Mouse (Mus musculus): ENCODE measurements at regions not wholly inside any gene's neighbourhood (a gene's known extent, or its start where the extent isn't known, plus 50 kb on each side); places are given as distances from the start of the nearest gene placed in this dataset.

DNA sequence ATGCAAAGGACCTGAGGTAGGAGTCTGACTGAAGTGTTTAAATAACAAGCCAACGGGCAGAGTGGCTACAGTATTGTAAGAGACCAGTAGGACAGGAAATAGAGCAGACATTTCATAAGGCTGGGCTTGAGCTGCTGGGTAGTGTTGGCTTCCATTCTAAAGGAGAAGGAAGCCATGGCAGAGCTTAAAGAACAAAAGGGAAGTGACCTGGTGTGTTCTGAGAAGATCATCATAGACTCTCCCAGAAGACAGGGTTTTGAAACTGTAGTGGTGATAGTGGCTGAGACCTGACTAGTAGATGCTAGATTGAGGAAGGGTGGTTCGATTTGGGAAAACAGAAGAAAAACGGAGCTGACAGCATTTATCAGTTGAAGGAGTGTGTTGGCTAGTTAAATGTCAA lies 514.1 kb upstream of the Zfp462 start:
- no peak for DNase-seq (ENCODE audit: low spot score)

DNA sequence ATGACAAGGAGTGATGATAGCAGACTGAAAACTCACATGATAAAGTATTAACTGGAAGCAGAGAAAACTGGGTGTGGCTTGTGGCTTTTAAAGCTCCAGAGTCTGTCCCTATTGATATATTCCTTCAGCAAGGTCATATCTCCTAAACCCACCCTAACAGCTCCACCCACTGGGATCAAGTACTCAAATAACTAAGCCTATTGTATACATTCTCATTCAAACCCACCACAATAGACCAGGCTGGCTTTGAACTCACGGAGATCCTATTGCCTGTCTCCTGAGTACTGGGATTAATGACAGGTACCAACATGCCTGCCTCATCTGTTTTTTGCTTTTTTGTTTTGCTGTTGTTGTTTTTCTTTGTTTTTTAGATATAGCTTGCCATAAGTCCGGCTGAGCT lies 484.3 kb upstream of the Zfp462 start:
- no peak for DNase-seq (ENCODE audit: low spot score)

DNA sequence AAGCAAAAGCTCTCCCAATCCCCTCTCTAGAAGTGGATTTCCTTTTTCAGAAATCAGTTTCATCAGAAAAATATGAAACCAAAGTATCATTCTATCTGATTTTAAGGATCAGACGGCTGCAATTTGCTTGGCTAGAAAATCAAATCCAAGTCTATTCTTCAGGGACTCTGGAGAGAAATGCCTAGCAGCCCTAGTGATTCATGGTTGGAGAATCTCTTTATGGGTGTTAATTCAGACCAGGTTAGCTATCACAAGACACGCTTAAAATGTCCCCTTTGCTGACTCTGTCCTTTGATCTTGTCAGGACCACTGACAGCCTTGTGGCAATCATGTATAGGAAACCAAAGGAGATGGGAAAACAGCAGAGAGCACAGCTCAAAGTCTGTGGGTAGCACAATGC lies 475.7 kb upstream of the Zfp462 start:
- DNase-seq (ENCODE audit: low spot score): no peak

DNA sequence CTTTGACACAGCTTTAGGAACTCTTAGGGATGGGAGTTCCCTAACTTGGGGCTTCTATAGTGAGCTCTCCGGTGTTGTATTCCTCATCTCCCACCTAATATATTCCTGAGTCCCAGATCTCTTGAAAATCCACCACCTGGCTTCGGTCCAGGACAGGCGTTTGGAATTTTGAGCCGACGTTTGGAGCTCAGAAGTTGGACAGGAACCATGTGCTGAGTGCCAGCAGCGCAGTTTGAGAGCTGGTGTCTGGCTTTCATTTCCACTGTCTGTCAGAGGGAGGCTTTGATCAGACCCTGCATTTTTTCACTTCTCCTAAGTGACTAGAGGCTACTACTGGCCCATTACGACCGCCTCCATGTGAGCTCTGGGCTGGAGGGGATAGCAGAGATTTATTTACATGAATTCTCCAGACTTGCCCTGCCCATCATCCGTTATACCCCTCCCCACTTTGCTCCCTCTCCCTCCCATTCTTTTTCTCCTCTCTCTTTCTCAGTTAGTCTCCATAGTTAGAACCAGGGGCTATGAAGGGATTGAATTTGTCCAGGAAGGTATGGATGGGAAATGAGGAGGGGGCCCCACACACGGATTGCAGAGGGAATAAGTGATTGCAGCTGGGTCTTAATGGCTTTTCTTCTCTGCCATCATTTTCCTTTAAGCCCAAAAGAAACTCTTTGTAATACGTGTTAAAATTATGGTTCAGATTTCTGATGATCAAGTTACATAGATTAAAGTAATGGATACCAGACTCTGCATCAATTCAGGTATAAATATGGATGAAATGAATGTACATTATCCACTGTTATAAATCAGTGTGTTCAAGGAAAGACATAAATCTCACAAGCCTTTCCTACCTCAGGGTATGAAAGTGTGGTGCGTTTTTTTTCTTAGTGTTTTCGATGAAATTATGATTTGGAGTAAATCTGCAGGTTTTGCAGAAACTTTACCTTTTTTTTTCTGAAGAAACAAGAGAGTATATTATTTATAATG lies 474.5 kb upstream of the Zfp462 start:
- DNase-seq (ENCODE audit: low spot score): no peak

DNA sequence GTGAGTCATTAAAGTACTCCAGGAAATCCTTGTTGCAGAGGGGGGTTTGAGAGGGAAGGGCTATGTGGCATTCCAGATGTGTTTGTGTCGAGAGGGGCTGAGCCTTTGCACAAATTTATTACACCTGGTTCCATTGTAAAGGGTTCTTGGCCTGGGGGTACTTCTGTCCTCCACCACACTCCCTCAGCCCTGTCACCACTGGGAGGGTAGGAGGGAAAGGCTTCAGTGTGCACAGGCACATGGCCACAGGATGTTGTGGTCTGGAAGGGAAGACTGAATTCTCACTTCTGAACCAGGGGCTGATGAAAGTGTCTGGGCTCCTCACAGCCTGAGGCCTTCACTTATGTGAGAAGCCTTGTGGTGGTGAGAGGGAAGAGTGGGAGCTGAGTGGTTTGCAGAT lies 473.8 kb upstream of the Zfp462 start:
- no peak for DNase-seq (ENCODE audit: low spot score)

DNA sequence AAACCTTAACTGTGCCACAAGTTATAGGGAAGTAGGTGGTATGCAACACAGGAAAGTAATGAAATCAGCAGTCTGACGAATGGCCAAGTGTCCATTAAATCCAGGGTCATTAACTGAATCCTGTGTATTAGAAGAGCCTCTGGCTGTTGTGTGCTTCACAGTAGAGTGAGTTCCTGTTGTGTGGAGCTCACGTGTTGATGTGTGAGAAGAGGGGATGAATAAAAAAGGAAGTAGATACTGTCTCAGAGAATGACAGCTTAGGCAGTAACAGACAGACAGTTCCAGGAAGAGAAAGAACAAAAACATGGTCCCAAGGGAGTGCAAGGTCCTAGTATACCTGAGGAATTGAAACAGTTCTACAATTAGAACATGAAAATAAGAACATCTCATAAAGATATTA lies 463.1 kb upstream of the Zfp462 start:
- DNase-seq (ENCODE audit: low spot score): no peak

DNA sequence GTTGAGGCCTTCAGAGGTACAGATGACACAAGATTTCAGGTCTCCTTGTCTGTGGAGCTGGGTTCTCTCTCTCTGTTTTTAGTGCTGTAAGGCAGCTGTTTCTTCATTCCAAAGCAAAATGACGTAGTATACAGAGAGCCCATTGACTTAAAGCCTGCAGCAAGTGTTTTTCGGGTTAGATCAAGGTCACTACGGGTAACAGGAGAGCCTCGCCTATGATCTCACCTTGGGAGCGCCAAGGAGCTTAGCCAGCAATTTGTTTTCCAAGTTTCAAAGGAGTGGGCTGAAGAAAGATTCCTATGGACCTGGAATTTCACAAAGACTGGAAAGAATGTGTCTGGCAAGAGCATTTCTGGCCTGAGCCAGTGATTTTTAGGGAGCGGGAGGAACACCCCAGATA lies 451.8 kb upstream of the Zfp462 start:
- no peak for DNase-seq (ENCODE audit: low spot score)

DNA sequence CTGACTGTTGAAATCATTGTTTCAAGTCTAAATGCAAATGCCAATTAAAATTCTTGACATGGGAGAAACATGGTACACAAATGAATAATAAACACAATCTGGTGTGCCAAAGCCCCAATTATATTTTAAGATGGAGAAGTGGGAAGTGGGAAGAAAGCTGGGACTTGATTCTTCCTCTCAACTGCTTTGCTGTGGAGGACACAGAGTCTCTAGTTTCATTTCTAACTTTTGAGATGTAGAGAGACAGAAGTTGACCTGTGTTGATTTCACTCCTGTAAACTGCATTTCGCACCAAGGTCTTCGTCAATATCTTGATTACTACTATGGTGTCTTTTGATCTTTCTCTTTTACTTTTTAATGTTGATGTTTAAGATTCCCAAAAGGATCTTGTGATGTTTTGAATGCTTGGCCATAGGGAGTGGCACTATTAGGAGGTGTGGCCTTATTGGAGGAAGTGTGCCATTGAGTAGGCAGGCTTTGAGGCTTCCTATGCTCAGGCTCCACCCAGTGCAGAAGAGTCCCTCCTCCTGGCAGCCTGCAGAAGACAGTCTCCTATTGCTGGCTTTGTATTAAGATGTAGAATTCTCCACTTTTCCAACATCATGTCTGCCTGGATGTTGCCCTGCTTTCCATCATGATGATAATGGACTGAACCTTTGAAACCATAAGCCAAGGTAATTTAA lies 447.4 kb upstream of the Zfp462 start:
- no peak for DNase-seq (ENCODE audit: low spot score)

DNA sequence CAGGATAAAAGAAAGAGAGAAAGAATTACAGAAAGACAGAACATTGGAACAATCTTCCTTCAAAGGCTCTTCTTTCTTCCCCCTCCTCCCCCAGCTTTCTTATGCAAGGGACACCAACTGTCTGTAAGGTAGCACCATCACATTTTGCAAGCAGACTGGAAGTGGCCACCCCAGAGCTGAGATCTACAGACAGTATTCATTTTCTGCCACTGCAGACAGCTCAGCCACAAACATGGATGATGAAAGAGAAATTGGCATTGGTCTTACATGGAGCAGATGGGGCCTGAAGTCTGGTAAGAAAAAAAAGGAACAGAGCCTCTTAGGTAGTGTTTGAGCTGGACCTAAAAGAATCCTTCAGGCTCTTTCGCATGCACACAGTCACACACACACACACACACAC lies 428.9 kb upstream of the Zfp462 start:
- no peak for DNase-seq (ENCODE audit: low spot score)

DNA sequence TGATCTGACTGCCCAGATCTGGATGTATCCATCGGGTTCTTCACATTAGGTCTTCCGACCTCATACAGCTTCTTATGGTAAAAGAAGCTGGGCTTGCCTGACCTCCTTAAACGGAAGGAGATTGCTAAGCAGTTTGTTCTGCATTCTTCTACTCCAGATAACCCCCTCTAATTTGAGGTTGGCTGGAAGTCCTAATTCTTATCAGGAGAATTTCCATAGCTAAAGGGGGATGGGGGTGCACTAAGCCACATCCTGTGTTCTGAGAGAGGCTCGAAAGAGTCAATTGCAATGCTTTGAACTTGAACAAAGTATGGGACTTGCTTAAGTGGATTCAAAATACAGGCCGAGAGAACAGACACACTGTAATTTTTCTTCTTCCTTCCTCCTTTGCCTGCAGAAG lies 421.6 kb upstream of the Zfp462 start:
- no peak for DNase-seq (ENCODE audit: low spot score)

DNA sequence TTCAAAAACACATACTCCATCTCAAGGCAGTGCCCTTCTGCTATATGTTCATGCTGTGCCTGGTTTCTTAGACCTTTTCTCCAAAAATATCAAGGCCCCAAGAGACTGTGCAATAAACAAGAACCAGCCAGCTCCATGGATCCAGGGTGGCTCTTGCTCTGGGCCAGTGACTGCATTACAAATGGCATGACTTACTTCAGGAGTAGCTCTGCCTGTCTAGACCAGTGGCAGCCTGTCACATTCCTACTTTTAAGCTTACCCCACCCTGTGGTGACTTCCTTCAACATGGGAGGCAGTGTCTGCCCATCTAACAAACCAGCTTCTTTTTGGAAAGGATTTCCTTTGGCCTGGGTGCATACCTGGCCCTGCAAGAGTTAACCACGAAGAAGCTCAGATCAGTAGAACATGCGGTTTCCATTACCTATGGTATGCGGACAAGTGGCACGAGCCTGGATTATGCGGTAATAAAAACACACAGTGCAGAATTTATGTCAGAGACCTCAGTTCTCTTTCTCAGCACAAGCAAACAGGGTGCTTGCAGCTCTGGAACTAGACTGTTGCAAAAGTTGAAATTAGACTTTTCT lies 418.8 kb upstream of the Zfp462 start:
- DNase-seq (ENCODE audit: low spot score): no peak

DNA sequence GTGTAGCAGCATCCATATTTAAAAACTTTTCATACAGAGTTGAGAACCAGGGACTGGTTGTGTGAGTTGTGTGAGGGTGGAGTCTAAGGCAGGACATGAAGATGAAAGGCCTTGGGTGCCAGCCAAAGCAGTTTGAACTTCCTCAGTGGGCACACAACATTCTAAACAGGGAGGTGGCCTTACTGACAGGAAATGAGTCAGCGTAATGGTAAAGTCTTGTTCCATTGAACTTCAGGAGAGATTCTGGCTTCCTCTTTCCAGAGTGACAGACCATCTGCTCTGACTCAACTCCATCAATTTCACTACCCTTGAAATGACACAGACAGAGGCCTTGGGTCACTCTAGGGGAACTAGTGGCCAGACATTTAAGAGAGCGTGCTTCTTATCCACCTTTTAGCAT lies 417.2 kb upstream of the Zfp462 start:
- DNase-seq (ENCODE audit: low spot score): no peak

DNA sequence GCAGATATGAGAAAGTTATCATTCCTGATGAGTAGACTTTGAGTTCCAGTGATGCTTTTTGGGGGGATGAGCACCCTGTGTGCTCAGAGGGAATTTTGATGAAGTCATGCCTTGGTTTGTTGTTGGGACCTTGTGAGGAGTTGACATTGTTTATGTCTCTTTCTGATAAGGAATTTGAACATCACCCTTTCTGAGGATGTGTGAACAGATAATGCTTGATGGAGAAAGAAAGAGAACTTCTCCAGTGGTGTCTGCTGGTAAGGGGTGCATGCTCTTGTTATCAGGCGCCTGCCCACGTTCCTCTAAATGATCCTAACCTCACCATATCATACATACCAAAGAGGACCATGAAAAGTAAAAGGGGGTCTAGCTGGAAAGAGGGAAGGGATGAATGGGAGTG lies 413.1 kb upstream of the Zfp462 start:
- DNase-seq (ENCODE audit: low spot score): no peak

DNA sequence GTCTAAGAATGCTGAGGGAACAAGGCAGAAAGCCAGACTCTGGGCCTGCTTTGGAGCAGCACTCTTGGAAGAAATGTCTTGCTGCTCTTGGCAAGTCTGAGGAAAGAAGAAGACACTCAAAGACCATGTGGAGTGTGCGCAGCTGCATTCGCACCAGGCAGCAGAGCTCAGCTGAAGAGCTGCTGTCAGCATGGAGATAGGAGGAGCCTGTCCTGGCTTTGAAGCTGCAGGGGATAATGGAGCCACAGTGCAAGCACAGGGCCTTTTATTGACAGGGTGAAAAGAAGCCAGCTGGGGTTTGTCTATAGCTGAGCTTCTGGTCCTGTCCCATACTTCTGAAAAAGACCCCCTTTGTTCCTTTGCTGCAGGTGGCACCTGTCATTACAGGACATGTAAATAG lies 411.0 kb upstream of the Zfp462 start:
- DNase-seq (ENCODE audit: low spot score): no peak

DNA sequence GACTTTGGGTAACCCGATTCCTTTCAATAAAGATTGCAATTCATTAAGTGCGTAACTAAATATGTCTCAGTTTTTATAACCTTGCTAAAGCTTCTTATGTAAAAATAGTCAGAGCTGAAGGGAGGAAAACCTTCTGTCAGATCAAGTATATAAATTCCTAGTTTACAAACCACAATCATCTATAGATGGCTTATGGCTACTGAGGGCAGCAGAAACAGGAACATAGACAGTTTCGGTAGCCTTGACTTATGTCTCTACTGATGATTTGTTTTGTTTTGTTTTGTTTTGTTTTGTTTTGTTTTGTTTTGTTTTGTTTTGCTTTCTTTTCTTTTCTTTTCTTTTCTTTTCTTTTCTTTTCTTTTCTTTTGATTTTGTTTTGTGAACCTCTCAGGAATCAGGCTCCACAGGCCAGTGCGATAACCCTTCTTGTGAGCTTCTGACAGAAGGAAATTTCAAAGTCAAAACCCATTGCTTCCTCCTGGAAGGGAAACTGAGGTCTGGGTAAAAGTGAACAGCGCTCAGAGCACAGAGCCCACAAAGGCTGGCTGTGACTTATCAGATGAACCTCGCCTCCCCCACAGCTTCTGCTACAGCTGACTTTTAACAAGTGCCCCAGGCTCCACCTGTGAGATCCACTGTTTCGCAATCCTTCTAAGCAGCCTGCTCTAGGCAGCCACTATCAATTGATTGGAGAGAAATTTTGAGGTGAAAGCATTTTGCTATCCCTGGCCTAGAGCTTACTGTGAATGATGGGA lies 391.8 kb upstream of the Zfp462 start:
- no peak for DNase-seq (ENCODE audit: low spot score)

DNA sequence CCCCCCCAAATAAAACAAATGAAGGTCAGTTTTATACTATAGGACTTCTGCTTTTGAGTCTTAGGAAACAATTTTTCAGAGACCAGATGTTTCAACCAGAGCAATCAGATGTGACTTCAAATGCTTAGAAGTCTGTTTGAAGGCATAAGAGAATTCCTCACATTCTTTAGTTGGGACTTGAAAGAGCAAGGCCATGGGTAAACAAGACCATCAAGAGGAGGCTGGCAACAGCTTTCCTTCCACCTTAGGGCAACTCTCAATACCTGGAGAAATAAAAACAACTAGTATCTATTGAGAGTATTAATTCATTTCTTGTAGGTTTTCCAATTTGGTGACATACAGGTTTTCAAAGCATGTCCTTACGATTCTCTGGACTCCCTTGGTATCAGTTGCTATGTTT lies 381.8 kb upstream of the Zfp462 start:
- no peak for DNase-seq (ENCODE audit: low spot score)

DNA sequence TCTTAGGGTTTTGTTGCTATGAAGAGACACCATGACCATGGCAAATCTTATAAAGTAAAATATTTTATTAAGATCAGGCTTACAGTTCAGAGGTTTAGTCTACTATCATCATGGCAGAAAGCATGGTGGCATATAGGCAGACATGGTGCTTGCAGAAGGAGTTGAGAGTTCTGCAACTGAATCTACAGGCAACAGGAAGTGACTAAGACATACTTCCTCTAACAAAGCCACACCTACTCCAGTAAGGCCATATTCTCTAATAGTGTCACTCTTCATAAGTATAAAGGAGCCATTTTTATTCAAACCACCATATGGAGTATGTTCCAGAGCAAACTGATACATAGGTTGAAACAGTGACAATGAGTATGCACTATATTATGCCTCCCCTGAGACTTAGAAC lies 371.7 kb upstream of the Zfp462 start:
- DNase-seq (ENCODE audit: low spot score): no peak

DNA sequence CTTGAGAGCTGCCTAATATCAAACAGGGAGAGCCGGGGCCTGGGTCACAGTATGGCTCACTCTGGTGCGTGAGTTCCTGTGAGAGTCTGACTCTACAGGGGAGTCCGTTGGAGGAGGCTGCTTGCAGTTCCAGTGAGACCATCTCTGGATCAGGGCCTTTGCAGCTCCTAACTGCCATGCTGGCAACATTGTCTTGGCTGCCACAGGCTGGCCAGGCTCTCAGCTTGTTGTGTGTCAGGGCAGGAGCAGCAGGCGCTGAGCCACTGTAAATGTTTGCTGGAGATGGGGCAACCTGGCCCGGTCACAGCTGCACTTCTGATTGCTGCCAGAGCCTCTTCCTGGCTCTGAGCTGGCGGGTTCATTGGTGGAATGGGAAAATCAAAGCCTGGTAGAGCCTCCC lies 357.7 kb upstream of the Zfp462 start:
- no peak for DNase-seq (ENCODE audit: low spot score)

DNA sequence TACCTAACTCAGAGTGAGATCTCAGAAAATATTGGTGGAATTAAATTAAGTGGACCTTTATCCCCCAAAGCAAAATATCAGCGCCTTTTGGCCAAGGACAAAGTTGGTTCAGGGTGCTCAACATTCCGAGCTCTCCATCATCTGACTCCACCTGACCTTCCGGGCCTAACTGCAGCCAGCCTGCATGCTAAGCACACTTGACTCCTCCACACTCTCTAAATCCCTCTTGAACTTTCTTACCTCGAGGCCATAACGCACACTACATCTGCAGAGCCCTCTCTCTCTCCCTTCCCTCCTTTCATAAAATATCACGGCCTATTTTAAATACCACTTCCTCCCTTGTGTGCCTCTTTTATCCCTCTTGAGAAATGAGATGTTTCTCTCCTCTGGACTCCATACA lies 356.1 kb upstream of the Zfp462 start:
- DNase-seq (ENCODE audit: low spot score): no peak

DNA sequence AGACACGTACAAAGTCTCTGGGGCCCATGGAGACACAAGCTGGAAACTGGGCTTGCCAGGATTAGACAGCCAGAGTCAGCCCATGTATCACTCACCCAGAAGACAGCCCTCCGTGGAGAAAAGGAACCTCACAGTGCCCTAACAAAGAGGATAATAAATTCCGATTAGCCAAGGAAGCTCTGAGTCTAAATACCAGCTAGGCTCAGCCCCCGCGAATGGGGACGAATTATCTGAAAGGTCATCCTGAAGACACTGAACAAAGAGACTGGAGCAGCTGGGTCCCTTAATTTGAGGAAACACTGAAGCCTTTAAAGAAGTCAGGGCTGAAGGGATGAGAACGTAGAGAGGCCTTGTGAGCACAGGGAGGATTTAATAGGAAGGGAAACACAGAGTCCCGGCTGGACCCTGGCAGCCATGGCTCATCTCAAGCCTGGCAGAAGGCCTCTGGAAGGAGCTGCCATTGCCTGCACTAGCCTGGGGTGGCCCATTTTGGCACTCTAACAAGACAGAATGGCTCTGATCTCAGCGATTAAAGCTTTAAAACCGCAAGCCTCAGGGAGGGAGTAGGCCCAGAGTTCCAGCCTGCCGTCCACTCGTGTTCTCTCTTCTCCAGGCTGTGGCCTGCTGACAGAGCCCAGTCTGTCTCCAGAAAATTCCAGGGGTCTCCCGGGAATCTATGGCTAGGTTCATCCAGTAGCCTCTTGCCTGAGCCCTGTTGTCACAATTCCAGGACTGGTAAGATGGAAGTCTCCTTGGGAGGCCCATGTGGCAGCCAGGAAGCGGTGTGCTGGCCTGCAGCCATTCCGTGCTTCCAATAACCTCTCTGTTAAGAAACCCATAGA lies 343.0 kb upstream of the Zfp462 start:
- no peak for DNase-seq (ENCODE audit: low spot score)

DNA sequence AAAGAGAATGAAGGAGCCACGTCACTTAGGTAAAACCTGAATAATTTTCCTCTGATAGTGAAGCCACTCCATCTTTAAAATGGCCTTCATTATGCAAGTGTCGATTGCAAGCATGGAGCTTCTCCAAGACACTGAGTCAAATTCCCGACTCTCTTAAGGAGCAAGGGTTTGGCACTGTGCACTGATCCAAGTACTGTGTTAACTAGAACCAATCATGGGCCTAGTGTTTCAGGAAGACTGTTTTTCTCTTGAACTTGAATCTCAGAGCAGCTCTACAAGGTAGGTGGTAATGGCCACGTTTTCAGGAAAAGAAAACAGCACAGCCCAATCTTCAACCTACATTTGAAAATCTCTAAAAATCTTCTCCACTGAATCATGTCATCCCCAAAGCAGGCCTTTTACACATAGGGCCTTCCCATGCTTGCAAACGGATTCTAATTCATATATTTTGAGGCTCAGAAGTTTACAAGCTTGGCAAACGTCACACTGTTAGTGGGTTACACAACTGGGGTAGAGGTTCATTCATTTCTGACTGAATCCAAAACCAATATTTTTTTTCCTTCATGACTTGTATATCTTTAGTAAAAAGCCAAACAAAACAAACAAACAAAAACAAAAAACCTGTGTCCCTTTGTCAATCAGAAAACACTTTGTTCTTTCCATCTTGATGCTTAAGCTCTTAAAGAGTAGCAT lies 342.2 kb upstream of the Zfp462 start:
- DNase-seq (ENCODE audit: low spot score): no peak
